Mouse (Mus musculus) erythroblast, embryonic 14.5 days (primary cell): ENCODE results near the gene Jade1. TPM values are rescaled to one million over a fixed set of nuclear protein-coding genes. Genes with fewer than 3 reads are reported as not detected.

Source experiments
- H3K27me3 ChIP-seq: 2 replicates; pipeline ENCODE4 v1.6.1; 2012; ENCODE audit warnings: inconsistent platforms; ENCODE audit not compliant: control insufficient read depth
- H3K36me3 ChIP-seq: 2 replicates; pipeline ENCODE4 v1.6.1; 2012; ENCODE audit warnings: mild to moderate bottlenecking, inconsistent platforms; ENCODE audit not compliant: control insufficient read depth
- H3K4me1 ChIP-seq: 2 replicates; pipeline ENCODE4 v1.6.1; 2012; ENCODE audit warnings: inconsistent platforms; ENCODE audit not compliant: control insufficient read depth
- H3K4me3 ChIP-seq: replicated peaks from 2 replicates; pipeline ENCODE3; 2012; ENCODE audit warnings: moderate library complexity, mild to moderate bottlenecking, inconsistent platforms
- H3K9me3 ChIP-seq: 2 replicates; pipeline ENCODE4 v1.6.1; 2012; ENCODE audit warnings: low read length, inconsistent platforms, mixed read lengths; ENCODE audit not compliant: control insufficient read depth
- GATA1 ChIP-seq: IDR thresholded peaks from 2 replicates; pipeline ENCODE4 v1.6.1; 2012; ENCODE audit warnings: low read length, inconsistent platforms, mixed read lengths
- TAL1 ChIP-seq: IDR thresholded peaks from 3 replicates; pipeline ENCODE4 v1.6.1; 2012; ENCODE audit warnings: low read length, inconsistent platforms, mixed read lengths
- polyA plus RNA-seq: library from polyadenylated mRNA; stranded (reverse); fragments of >175 nt; gene quantifications from 2 replicates; pipeline ENCODE4 v1.2.3, GENCODE M21; 2012

The Jade1 gene
- polyA plus RNA-seq, 1 experiment: 0.53 TPM

- Histone ChIP-seq H3K9me3 (no peaks in the 10 kb centered on the region), H3K4me1 (no peaks in the 10 kb centered on the region), H3K4me3 (no peak overlapping the region), H3K27me3 (no peaks in the 10 kb centered on the region), H3K36me3 (peaks cover 96% of the 10 kb centered on the region)
- TF ChIP-seq TAL1: no peak
- no peak for TF ChIP-seq GATA1
These were observed 50.2 kb downstream of the Jade1 start for GRCm38 (mm10) chr3:41605601-41606329.

GRCm38 (mm10) chr3:41606330-41606664 is 50.8 kb downstream of the Jade1 start:
- Histone ChIP-seq H3K4me3 (no peak overlapping the region), H3K9me3 (no peaks in the 10 kb centered on the region), H3K27me3 (no peaks in the 10 kb centered on the region), H3K4me1 (no peaks in the 10 kb centered on the region), H3K36me3 (peaks cover 97% of the 10 kb centered on the region)
- TF ChIP-seq TAL1 (no peak), GATA1 (no peak)

GRCm38 (mm10) chr3:41607050-41607449 is 51.5 kb downstream of the Jade1 start:
- Histone ChIP-seq H3K36me3 (peaks cover 97% of the 10 kb centered on the region), H3K27me3 (no peaks in the 10 kb centered on the region), H3K9me3 (no peaks in the 10 kb centered on the region), H3K4me1 (no peaks in the 10 kb centered on the region), H3K4me3 (no peak overlapping the region)
- no peak for TF ChIP-seq GATA1
- TF ChIP-seq TAL1: no peak

- no peak for TF ChIP-seq GATA1
- TF ChIP-seq TAL1: no peak
- no peaks in the 10 kb centered on the region for H3K9me3 ChIP-seq
- no peaks in the 10 kb centered on the region for H3K4me1 ChIP-seq
- H3K4me3 ChIP-seq: no peak overlapping the region
- peaks cover 98% of the 10 kb centered on the region for H3K36me3 ChIP-seq
- no peaks in the 10 kb centered on the region for H3K27me3 ChIP-seq
These were observed 51.9 kb downstream of the Jade1 start for GRCm38 (mm10) chr3:41607467-41607866.

GRCm38 (mm10) chr3:41609071-41609470 is 53.5 kb downstream of the Jade1 start:
- TF ChIP-seq TAL1: no peak
- TF ChIP-seq GATA1: no peak
- no peaks in the 10 kb centered on the region for H3K4me1 ChIP-seq
- no peak overlapping the region for H3K4me3 ChIP-seq
- H3K9me3 ChIP-seq: no peaks in the 10 kb centered on the region
- no peaks in the 10 kb centered on the region for H3K27me3 ChIP-seq
- peaks cover 98% of the 10 kb centered on the region for H3K36me3 ChIP-seq

- TF ChIP-seq GATA1 (no peak), TAL1 (no peak)
- H3K27me3 ChIP-seq: no peaks in the 10 kb centered on the region
- H3K9me3 ChIP-seq: no peaks in the 10 kb centered on the region
- H3K4me3 ChIP-seq: no peak overlapping the region
- H3K4me1 ChIP-seq: no peaks in the 10 kb centered on the region
- H3K36me3 ChIP-seq: peaks cover 90% of the 10 kb centered on the region
These were observed 56.7 kb downstream of the Jade1 start for GRCm38 (mm10) chr3:41612211-41612610.

GRCm38 (mm10) chr3:41613706-41614105 is 58.2 kb downstream of the Jade1 start:
- Histone ChIP-seq H3K4me3 (no peak overlapping the region), H3K4me1 (no peaks in the 10 kb centered on the region), H3K9me3 (no peaks in the 10 kb centered on the region), H3K27me3 (no peaks in the 10 kb centered on the region), H3K36me3 (peaks cover 79% of the 10 kb centered on the region)
- TF ChIP-seq GATA1 (no peak), TAL1 (no peak)

GRCm38 (mm10) chr3:41614230-41614985 is 58.9 kb downstream of the Jade1 start:
- Histone ChIP-seq H3K36me3 (peaks cover 72% of the 10 kb centered on the region), H3K9me3 (no peaks in the 10 kb centered on the region), H3K27me3 (no peaks in the 10 kb centered on the region), H3K4me3 (no peak overlapping the region), H3K4me1 (no peaks in the 10 kb centered on the region)
- TF ChIP-seq TAL1 (no peak), GATA1 (no peak)

GRCm38 (mm10) chr3:41618036-41618435 is 62.5 kb downstream of the Jade1 start:
- Histone ChIP-seq H3K9me3 (no peaks in the 10 kb centered on the region), H3K36me3 (peaks cover 36% of the 10 kb centered on the region), H3K27me3 (no peaks in the 10 kb centered on the region), H3K4me1 (no peaks in the 10 kb centered on the region), H3K4me3 (no peak overlapping the region)
- TF ChIP-seq TAL1 (no peak), GATA1 (no peak)
